Mouse (Mus musculus) kidney, adult 2 months (tissue): ENCODE measurements around the gene Ncoa3.

ENCODE experiments used
- CTCF ChIP-seq: fragments of 200-500 bp; conservative IDR thresholded peaks from 2 replicates; pipeline ENCODE4 v1.5.1; 2011; ENCODE audit warnings: low read depth, mild to moderate bottlenecking, control low read depth, low read length, moderate library complexity, mixed read lengths; ENCODE audit not compliant: insufficient read depth, insufficient read length
- POLR2A ChIP-seq: fragments of 200-500 bp; IDR thresholded peaks from one replicate; pipeline ENCODE4 v1.6.1; 2011; ENCODE audit warnings: low read depth, low read length, control low read depth

DNA sequence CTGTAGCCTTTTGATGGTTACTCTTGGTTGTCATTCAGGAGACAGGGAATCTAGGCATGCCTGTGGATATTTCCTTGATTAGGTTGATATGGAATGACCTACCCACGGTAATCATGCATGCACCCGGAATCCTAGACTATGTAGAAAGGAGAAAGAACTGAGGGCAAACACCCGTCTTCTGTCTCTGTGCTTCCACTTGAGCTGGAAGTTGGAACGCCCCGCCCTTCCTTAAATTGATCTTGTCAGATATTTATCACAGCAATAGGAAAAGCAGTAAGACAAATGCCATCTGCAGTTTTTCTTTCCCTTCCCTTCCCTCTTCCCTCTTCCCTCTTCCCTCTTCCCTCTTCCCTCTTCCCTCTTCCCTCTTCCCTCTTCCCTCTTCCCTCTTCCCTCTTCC, 33.5 kb downstream of the Ncoa3 start:
- TF ChIP-seq CTCF (no peak), POLR2A (no peak)
